Mouse (Mus musculus): ENCODE data around the gene Pkp1.

The Pkp1 gene

DNA sequence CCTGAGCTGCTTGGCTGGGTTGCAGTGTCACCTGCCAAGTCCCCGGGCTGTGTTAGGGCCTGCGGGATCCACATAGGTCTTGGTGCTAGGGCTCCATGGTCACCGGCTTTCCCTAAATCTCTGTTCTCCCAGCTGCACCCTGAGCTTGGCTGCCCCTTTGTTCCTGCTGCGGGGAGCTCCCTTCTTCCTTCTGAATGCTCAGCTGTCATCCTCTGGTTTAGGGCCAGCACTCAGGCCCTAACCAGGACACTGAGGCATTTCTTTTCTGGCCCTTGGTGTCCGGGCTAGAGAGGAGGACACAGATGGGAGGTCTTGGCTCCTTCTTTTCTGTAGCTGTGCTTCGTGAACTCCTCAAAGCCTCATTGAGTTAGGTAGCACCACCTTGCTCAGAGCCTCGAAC, 97.2 kb downstream of the Pkp1 start:
- no peak for DNase-seq (ENCODE audit: extremely low spot score)

All from embryo, embryonic 9.5 days (tissue).